Mouse (Mus musculus) CD4-positive helper T cell, adult 2 months (primary cell): ENCODE measurements around the gene Vmn1r157.
"Not testable (repeated sequence)": the region's sequence is repeated elsewhere in the genome, so short reads cannot be mapped to it uniquely, and the experiment has no call there.

Experiments used
- DNase-seq: peaks from one replicate; pipeline ENCODE4 v3.0.0-alpha.2; 2012; ENCODE audit warnings: low read depth, missing footprints, low spot score

The Vmn1r157 gene

DNA sequence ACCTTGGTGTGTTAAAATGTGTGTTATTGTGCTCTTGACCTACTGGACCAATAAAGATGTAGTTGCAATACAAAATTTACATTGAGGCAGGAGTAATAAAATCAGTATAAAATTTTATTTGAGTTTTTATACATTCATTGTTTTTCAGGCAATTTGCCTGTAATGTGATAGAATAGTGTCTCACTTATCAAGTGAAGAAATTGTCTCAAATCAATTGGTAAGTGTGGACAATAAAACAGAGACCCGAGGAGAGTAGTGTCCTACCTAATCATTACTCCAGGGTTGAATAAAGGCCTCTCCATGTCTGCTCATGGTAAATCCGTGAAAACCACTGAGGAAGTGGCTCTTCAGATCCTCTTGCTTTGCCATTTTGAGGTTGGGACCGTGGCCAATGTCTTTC lies at the start of gene Vmn1r157:
TSS of gene Vmn1r157 (plus strand) at position 301 of the 400 bp plus-strand sequence.
- not testable (repeated sequence) for DNase-seq

DNA sequence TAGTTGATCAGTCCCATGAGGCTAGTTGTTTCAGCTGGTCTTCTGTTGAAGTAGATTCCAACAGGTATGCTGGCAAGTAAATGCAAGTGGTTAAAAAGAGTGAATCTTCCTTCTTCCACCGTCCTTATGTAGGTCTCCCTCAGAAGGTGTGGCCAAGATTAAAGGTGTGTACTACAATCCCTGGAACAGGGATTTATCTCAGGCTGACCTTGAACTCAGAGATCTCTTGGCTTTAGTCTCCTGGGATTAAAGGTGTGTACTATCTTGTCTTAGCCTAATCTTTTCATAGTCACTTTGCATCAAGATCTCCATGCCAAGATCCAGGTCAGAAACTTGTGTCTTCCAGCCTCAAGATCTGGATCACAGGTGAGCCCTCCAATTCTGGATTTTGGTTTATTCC lies 41.9 kb upstream of the Vmn1r157 start, which contains the start of gene Gm4567:
TSS of gene Gm4567 (minus strand) at position 101 of the 400 bp plus-strand sequence.
- DNase-seq = not testable (repeated sequence)

DNA sequence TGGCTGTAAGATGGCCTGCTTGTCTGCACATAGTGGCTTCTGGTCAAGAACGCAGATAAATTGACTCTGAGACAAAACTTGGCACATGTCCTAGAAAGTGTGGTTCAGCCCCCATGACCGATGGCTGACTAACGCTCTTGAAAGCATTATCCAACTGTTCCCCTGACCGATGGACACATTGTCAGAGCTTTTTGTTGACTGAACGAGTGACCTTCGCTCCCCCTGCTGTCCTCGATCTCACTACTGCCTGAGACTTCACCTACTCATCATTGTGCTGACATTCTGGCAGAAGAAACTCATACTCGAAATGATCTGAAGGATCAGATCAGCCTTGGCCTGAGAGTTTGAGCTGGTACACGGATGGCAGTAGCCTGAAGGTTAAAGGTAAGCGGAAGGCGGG lies 14.5 kb downstream of the Vmn1r157 start:
- not testable (repeated sequence) for DNase-seq

DNA sequence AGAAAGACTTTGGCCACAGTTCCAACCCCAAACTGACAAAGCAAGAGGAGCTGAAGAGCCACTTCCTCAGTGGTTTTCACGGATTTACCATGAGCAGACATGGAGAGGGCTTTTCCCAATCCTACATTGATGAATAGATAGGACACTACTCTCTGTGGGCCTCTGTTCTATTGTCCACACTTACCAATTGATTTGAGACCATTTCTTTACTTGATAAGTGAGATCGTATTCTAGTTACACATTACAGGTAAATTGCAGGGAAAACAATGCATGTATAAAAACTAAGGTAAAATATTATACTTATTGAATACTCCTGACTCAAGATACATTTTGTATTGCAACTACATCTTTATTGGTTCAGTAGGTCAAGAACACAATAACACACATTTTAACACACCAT lies 29.2 kb downstream of the Vmn1r157 start, which contains the start of gene Vmn1r158:
TSS of gene Vmn1r158 (minus strand) at position 101 of the 400 bp plus-strand sequence.
- not testable (repeated sequence) for DNase-seq
